Mouse (Mus musculus) embryonic facial prominence, embryonic 13.5 days (tissue): ENCODE results near the gene Zfp628. TPM values are rescaled to one million over a fixed set of nuclear protein-coding genes. Genes with fewer than 3 reads are reported as not detected.

Experiments used
- ATAC-seq: fragments of 200-750 bp; cut with Nextera tagmentation; 2 replicates; pipeline ENCODE4 v1.8.0; 2017; ENCODE audit warnings: low read depth; ENCODE audit not compliant: insufficient number of reproducible peaks, insufficient read depth, low FRiP score, low TSS enrichment
- H3K27ac ChIP-seq: fragments of 300-500 bp; sonication (generic); 2 replicates; pipeline ENCODE4 v1.5.1; 2015; ENCODE audit warnings: moderate library complexity, mild to moderate bottlenecking, inconsistent platforms
- H3K27me3 ChIP-seq: fragments of 300-500 bp; sonication (generic); 2 replicates; pipeline ENCODE4 v1.6.1; 2015; ENCODE audit warnings: mild to moderate bottlenecking, inconsistent platforms
- H3K36me3 ChIP-seq: fragments of 300-500 bp; sonication (generic); 2 replicates; pipeline ENCODE4 v1.6.1; 2015; ENCODE audit warnings: mild to moderate bottlenecking, inconsistent platforms
- H3K4me1 ChIP-seq: fragments of 300-500 bp; sonication (generic); 2 replicates; pipeline ENCODE4 v1.6.1; 2015; ENCODE audit warnings: inconsistent platforms
- H3K4me2 ChIP-seq: fragments of 300-500 bp; sonication (generic); 2 replicates; pipeline ENCODE4 v1.6.1; 2015; ENCODE audit warnings: moderate library complexity, mild to moderate bottlenecking, inconsistent platforms
- H3K4me3 ChIP-seq: fragments of 300-500 bp; sonication (generic); 2 replicates; pipeline ENCODE4 v1.5.1; 2015; ENCODE audit warnings: mild to moderate bottlenecking, inconsistent platforms
- H3K9ac ChIP-seq: fragments of 300-500 bp; sonication (generic); 2 replicates; pipeline ENCODE4 v1.6.1; 2015; ENCODE audit warnings: mild to moderate bottlenecking, inconsistent platforms
- H3K9me3 ChIP-seq: fragments of 300-500 bp; sonication (generic); 2 replicates; pipeline ENCODE4 v1.6.1; 2016; ENCODE audit warnings: inconsistent platforms
- WGBS: fragments of 180-500 bp; shearing (Covaris S2); methylation state at CpG from one replicate; pipeline ENCODE4 v1.1.7; 2015; ENCODE audit warnings: mixed read lengths; 5-methylcytosine and 5-hydroxymethylcytosine counted together
- polyA plus RNA-seq: library from polyadenylated mRNA; unstranded; fragments of >200 nt; fragmentation: Nextera tagmentation; extraction: Ambion mirVana; gene quantifications from 2 replicates; pipeline ENCODE4 v1.2.1, GENCODE M21; 2015

Gene Zfp628
- polyA plus RNA-seq, 1 experiment from 2014 or later = 4.8 TPM

- H3K4me1 ChIP-seq = peaks cover 56% of the 10 kb centered on the region
Measured at GRCm38 (mm10) chr7:4925441-4926381, 10.7 kb downstream of the Zfp628 start, which contains the start of gene Ssc5d. Ssc5d (plus strand) TSS chr7:4925785.

GRCm38 (mm10) chr7:4926849-4927248, 11.8 kb downstream of the Zfp628 start:
- WGBS = 75% methylated on average over 16 of the region's 16 CpGs
- no peaks in the 10 kb centered on the region for H3K36me3 ChIP-seq
- no peak overlapping the region for H3K27ac ChIP-seq
- no peaks in the 10 kb centered on the region for H3K27me3 ChIP-seq
- H3K4me1 ChIP-seq = peaks cover 47% of the 10 kb centered on the region
- H3K4me2 ChIP-seq = no peak overlapping the region
- no peak for ATAC-seq
- H3K4me3 ChIP-seq = no peak overlapping the region
- no peak overlapping the region for H3K9ac ChIP-seq
- no peaks in the 10 kb centered on the region for H3K9me3 ChIP-seq

More at GRCm38 (mm10) chr7:4925441-4926381, 10.7 kb downstream of the Zfp628 start, which contains the start of gene Ssc5d:
- Histone ChIP-seq H3K36me3 (peaks cover 7% of the 10 kb centered on the region), H3K4me3 (no peak within 1 kb of the TSS), H3K4me2 (peak within 1 kb of the TSS; percentile 80), H3K27me3 (no peaks in the 10 kb centered on the region), H3K9ac (peak within 1 kb of the TSS; percentile 72), H3K27ac (peak within 1 kb of the TSS; percentile 90), H3K9me3 (no peaks in the 10 kb centered on the region)
- WGBS = 9% methylated on average over 6 of the region's 6 CpGs
- ATAC-seq = no peak

- H3K9me3 ChIP-seq = no peaks in the 10 kb centered on the region
- H3K4me2 ChIP-seq = no peak overlapping the region
- WGBS = 61% methylated on average over 8 of the region's 8 CpGs
- no peak overlapping the region for H3K4me3 ChIP-seq
- H3K36me3 ChIP-seq = no peaks in the 10 kb centered on the region
- H3K27ac ChIP-seq = no peak overlapping the region
- peaks cover 39% of the 10 kb centered on the region for H3K4me1 ChIP-seq
- no peak overlapping the region for H3K9ac ChIP-seq
- no peaks in the 10 kb centered on the region for H3K27me3 ChIP-seq
- no peak for ATAC-seq
Measured at GRCm38 (mm10) chr7:4927711-4928110, 12.7 kb downstream of the Zfp628 start.

GRCm38 (mm10) chr7:4928323-4928722, 13.3 kb downstream of the Zfp628 start:
- no peak for ATAC-seq
- peaks cover 33% of the 10 kb centered on the region for H3K4me1 ChIP-seq
- no peak overlapping the region for H3K27ac ChIP-seq
- no peaks in the 10 kb centered on the region for H3K9me3 ChIP-seq
- no peak overlapping the region for H3K4me3 ChIP-seq
- H3K27me3 ChIP-seq = no peaks in the 10 kb centered on the region
- no peaks in the 10 kb centered on the region for H3K36me3 ChIP-seq
- 86% methylated on average over 17 of the region's 17 CpGs for WGBS
- H3K9ac ChIP-seq = no peak overlapping the region
- H3K4me2 ChIP-seq = no peak overlapping the region

GRCm38 (mm10) chr7:4933103-4933502, 18.1 kb downstream of the Zfp628 start:
- Histone ChIP-seq H3K4me3 (no peak overlapping the region), H3K36me3 (no peaks in the 10 kb centered on the region), H3K27ac (no peak overlapping the region), H3K9me3 (no peaks in the 10 kb centered on the region), H3K9ac (no peak overlapping the region; the same call in 1 of the 2 replicates), H3K4me2 (no peak overlapping the region), H3K27me3 (no peaks in the 10 kb centered on the region), H3K4me1 (no peaks in the 10 kb centered on the region)
- ATAC-seq = no peak
- 78% methylated on average over 12 of the region's 12 CpGs for WGBS

GRCm38 (mm10) chr7:4934160-4934914, 19.3 kb downstream of the Zfp628 start:
- no peaks in the 10 kb centered on the region for H3K4me1 ChIP-seq
- H3K9me3 ChIP-seq = no peaks in the 10 kb centered on the region
- no peaks in the 10 kb centered on the region for H3K27me3 ChIP-seq
- H3K27ac ChIP-seq = no peak overlapping the region
- H3K4me3 ChIP-seq = no peak overlapping the region
- 80% methylated on average over 4 of the region's 4 CpGs for WGBS
- no peak overlapping the region for H3K9ac ChIP-seq
- no peaks in the 10 kb centered on the region for H3K36me3 ChIP-seq
- H3K4me2 ChIP-seq = no peak overlapping the region
- no peak for ATAC-seq

- no peak overlapping the region for H3K9ac ChIP-seq
- no peak overlapping the region for H3K27ac ChIP-seq
- no peak overlapping the region for H3K4me2 ChIP-seq
- WGBS = 77% methylated on average over 10 of the region's 10 CpGs
- ATAC-seq = no peak
- H3K27me3 ChIP-seq = no peaks in the 10 kb centered on the region
- H3K4me3 ChIP-seq = no peak overlapping the region
- H3K36me3 ChIP-seq = no peaks in the 10 kb centered on the region
- no peaks in the 10 kb centered on the region for H3K9me3 ChIP-seq
- H3K4me1 ChIP-seq = no peaks in the 10 kb centered on the region
Measured at GRCm38 (mm10) chr7:4936832-4937231, 21.8 kb downstream of the Zfp628 start.

GRCm38 (mm10) chr7:4937392-4937791, 22.4 kb downstream of the Zfp628 start:
- Histone ChIP-seq H3K36me3 (no peaks in the 10 kb centered on the region), H3K27me3 (no peaks in the 10 kb centered on the region), H3K9ac (no peak overlapping the region), H3K27ac (no peak overlapping the region), H3K9me3 (no peaks in the 10 kb centered on the region), H3K4me3 (no peak overlapping the region), H3K4me1 (no peaks in the 10 kb centered on the region), H3K4me2 (no peak overlapping the region)
- ATAC-seq = no peak
- 73% methylated on average over 11 of the region's 11 CpGs for WGBS

- 38% methylated on average over 2 of the region's 2 CpGs for WGBS
- no peaks in the 10 kb centered on the region for H3K36me3 ChIP-seq
- no peaks in the 10 kb centered on the region for H3K9me3 ChIP-seq
- no peaks in the 10 kb centered on the region for H3K4me1 ChIP-seq
- no peak for ATAC-seq
- H3K4me3 ChIP-seq = no peak overlapping the region
- H3K4me2 ChIP-seq = no peak overlapping the region
- H3K27me3 ChIP-seq = no peaks in the 10 kb centered on the region
- no peak overlapping the region for H3K27ac ChIP-seq
- H3K9ac ChIP-seq = no peak overlapping the region
Measured at GRCm38 (mm10) chr7:4938456-4938855, 23.4 kb downstream of the Zfp628 start.

- H3K4me2 ChIP-seq = no peak overlapping the region
- no peaks in the 10 kb centered on the region for H3K36me3 ChIP-seq
- H3K27me3 ChIP-seq = no peaks in the 10 kb centered on the region
- WGBS = 17% methylated on average over 9 of the region's 9 CpGs
- no peak for ATAC-seq
- H3K9me3 ChIP-seq = no peaks in the 10 kb centered on the region
- H3K27ac ChIP-seq = no peak overlapping the region
- H3K9ac ChIP-seq = no peak overlapping the region
- H3K4me1 ChIP-seq = no peaks in the 10 kb centered on the region
- no peak overlapping the region for H3K4me3 ChIP-seq
Measured at GRCm38 (mm10) chr7:4940068-4940479, 25.1 kb downstream of the Zfp628 start.

- H3K9ac ChIP-seq = no peak overlapping the region
- no peak for ATAC-seq
- H3K27ac ChIP-seq = no peak overlapping the region
- no peaks in the 10 kb centered on the region for H3K9me3 ChIP-seq
- H3K4me2 ChIP-seq = no peak overlapping the region
- no peaks in the 10 kb centered on the region for H3K27me3 ChIP-seq
- H3K4me3 ChIP-seq = no peak overlapping the region
- 58% methylated on average over 5 of the region's 5 CpGs for WGBS
- H3K36me3 ChIP-seq = no peaks in the 10 kb centered on the region
- no peaks in the 10 kb centered on the region for H3K4me1 ChIP-seq
Measured at GRCm38 (mm10) chr7:4942673-4943072, 27.7 kb downstream of the Zfp628 start.
